Mouse (Mus musculus): Measurements from ENCODE around the gene Galnt18. TPM values are rescaled to one million over a fixed set of nuclear protein-coding genes. Genes with fewer than 3 reads are reported as not detected.

The Galnt18 gene
- total RNA-seq, 1 experiment, result 0.89 TPM

GRCm38 (mm10) chr7:111631265-111631664 lies 148.5 kb downstream of the Galnt18 start:
- DNase-seq (ENCODE audit: low read depth, low spot score), result no peak
- Histone ChIP-seq H3K27ac (ENCODE audit: insufficient read depth, low read depth, low read length, poor library complexity, severe bottlenecking) (no peak overlapping the region), H3K9me3 (ENCODE audit: control insufficient read depth, insufficient read depth, low read depth, low read length) (no peaks in the 10 kb centered on the region), H3K36me3 (ENCODE audit: control insufficient read depth, insufficient read depth, low read length, poor library complexity, severe bottlenecking) (no peaks in the 10 kb centered on the region), H3K4me3 (ENCODE audit: insufficient read depth in 1 of 2, low read depth in 1 of 2, low read length in 2 of 2, poor library complexity in 1 of 2, severe bottlenecking in 1 of 2) (no peak overlapping the region), H3K4me1 (ENCODE audit: control insufficient read depth in 2 of 2, insufficient read depth in 2 of 2, low read length in 2 of 2, poor library complexity in 1 of 2) (no peaks in the 10 kb centered on the region), H3K9ac (ENCODE audit: insufficient read depth, low read depth, low read length, poor library complexity, severe bottlenecking) (no peak overlapping the region)
- in situ Hi-C loops (cut with MboI; ENCODE audit: low sequenced_read_pairs in 2 of 2, unreplicated experiment in 2 of 2), result no loop called here
- TF ChIP-seq HCFC1 (IDR thresholded peaks at IDR 0.05; ENCODE audit: borderline replicate concordance, insufficient read depth, low read length), result no peak
- no peak for TF ChIP-seq ZC3H11A (IDR thresholded peaks at IDR 0.05; ENCODE audit: borderline replicate concordance, low read depth, low read length)
- TF ChIP-seq ZNF384 (IDR thresholded peaks at IDR 0.05; ENCODE audit: low read depth, low read length), result no peak

GRCm38 (mm10) chr7:111626232-111626631 lies 153.5 kb downstream of the Galnt18 start:
- in situ Hi-C loops (cut with MboI; ENCODE audit: low sequenced_read_pairs in 2 of 2, unreplicated experiment in 2 of 2), result no loop called here
- TF ChIP-seq ZNF384 (IDR thresholded peaks at IDR 0.05; ENCODE audit: low read depth, low read length) (no peak), MAFK (IDR thresholded peaks at IDR 0.05; ENCODE audit: insufficient read depth, low read depth, low read length) (no peak), CHD2 (IDR thresholded peaks at IDR 0.05; ENCODE audit: low read depth, low read length) (no peak), ZC3H11A (IDR thresholded peaks at IDR 0.05; ENCODE audit: borderline replicate concordance, low read depth, low read length) (no peak), HCFC1 (IDR thresholded peaks at IDR 0.05; ENCODE audit: borderline replicate concordance, insufficient read depth, low read length) (no peak)
- H3K27ac ChIP-seq (ENCODE audit: insufficient read depth, low read depth, low read length, poor library complexity, severe bottlenecking), result no peak overlapping the region
- H3K9ac ChIP-seq (ENCODE audit: insufficient read depth, low read depth, low read length, poor library complexity, severe bottlenecking), result no peak overlapping the region
- no peaks in the 10 kb centered on the region for H3K4me1 ChIP-seq (ENCODE audit: control insufficient read depth in 2 of 2, insufficient read depth in 2 of 2, low read length in 2 of 2, poor library complexity in 1 of 2)
- no peaks in the 10 kb centered on the region for H3K9me3 ChIP-seq (ENCODE audit: control insufficient read depth, insufficient read depth, low read depth, low read length)
- DNase-seq (ENCODE audit: low read depth, low spot score), result no peak
- H3K4me3 ChIP-seq (ENCODE audit: insufficient read depth in 1 of 2, low read depth in 1 of 2, low read length in 2 of 2, poor library complexity in 1 of 2, severe bottlenecking in 1 of 2), result no peak overlapping the region
- no peaks in the 10 kb centered on the region for H3K36me3 ChIP-seq (ENCODE audit: control insufficient read depth, insufficient read depth, low read length, poor library complexity, severe bottlenecking)

GRCm38 (mm10) chr7:111625736-111626135 lies 154.0 kb downstream of the Galnt18 start:
- no peaks in the 10 kb centered on the region for H3K36me3 ChIP-seq (ENCODE audit: control insufficient read depth, insufficient read depth, low read length, poor library complexity, severe bottlenecking)
- no peak for DNase-seq (ENCODE audit: low read depth, low spot score)
- no peak overlapping the region for H3K4me3 ChIP-seq (ENCODE audit: insufficient read depth in 1 of 2, low read depth in 1 of 2, low read length in 2 of 2, poor library complexity in 1 of 2, severe bottlenecking in 1 of 2)
- TF ChIP-seq ZNF384 (IDR thresholded peaks at IDR 0.05; ENCODE audit: low read depth, low read length), result no peak
- TF ChIP-seq ZC3H11A (IDR thresholded peaks at IDR 0.05; ENCODE audit: borderline replicate concordance, low read depth, low read length), result no peak
- no peak for TF ChIP-seq HCFC1 (IDR thresholded peaks at IDR 0.05; ENCODE audit: borderline replicate concordance, insufficient read depth, low read length)
- TF ChIP-seq MAFK (IDR thresholded peaks at IDR 0.05; ENCODE audit: insufficient read depth, low read depth, low read length), result no peak
- TF ChIP-seq CHD2 (IDR thresholded peaks at IDR 0.05; ENCODE audit: low read depth, low read length), result no peak
- H3K9me3 ChIP-seq (ENCODE audit: control insufficient read depth, insufficient read depth, low read depth, low read length), result no peaks in the 10 kb centered on the region
- H3K4me1 ChIP-seq (ENCODE audit: control insufficient read depth in 2 of 2, insufficient read depth in 2 of 2, low read length in 2 of 2, poor library complexity in 1 of 2), result no peaks in the 10 kb centered on the region
- H3K9ac ChIP-seq (ENCODE audit: insufficient read depth, low read depth, low read length, poor library complexity, severe bottlenecking), result no peak overlapping the region
- no peak overlapping the region for H3K27ac ChIP-seq (ENCODE audit: insufficient read depth, low read depth, low read length, poor library complexity, severe bottlenecking)
- in situ Hi-C loops (cut with MboI; ENCODE audit: low sequenced_read_pairs in 2 of 2, unreplicated experiment in 2 of 2), result no loop called here

GRCm38 (mm10) chr7:111616231-111616937 lies 163.4 kb downstream of the Galnt18 start:
- in situ Hi-C loops (cut with MboI; ENCODE audit: low sequenced_read_pairs in 2 of 2, unreplicated experiment in 2 of 2), result no loop called here
- Histone ChIP-seq H3K36me3 (ENCODE audit: control insufficient read depth, insufficient read depth, low read length, poor library complexity, severe bottlenecking) (no peaks in the 10 kb centered on the region), H3K27ac (ENCODE audit: insufficient read depth, low read depth, low read length, poor library complexity, severe bottlenecking) (no peak overlapping the region), H3K4me3 (ENCODE audit: insufficient read depth in 1 of 2, low read depth in 1 of 2, low read length in 2 of 2, poor library complexity in 1 of 2, severe bottlenecking in 1 of 2) (no peak overlapping the region), H3K4me1 (ENCODE audit: control insufficient read depth in 2 of 2, insufficient read depth in 2 of 2, low read length in 2 of 2, poor library complexity in 1 of 2) (no peaks in the 10 kb centered on the region), H3K9me3 (ENCODE audit: control insufficient read depth, insufficient read depth, low read depth, low read length) (no peaks in the 10 kb centered on the region), H3K9ac (ENCODE audit: insufficient read depth, low read depth, low read length, poor library complexity, severe bottlenecking) (no peak overlapping the region)
- TF ChIP-seq ZC3H11A (IDR thresholded peaks at IDR 0.05; ENCODE audit: borderline replicate concordance, low read depth, low read length), result no peak
- TF ChIP-seq MAFK (IDR thresholded peaks at IDR 0.05; ENCODE audit: insufficient read depth, low read depth, low read length), result no peak
- TF ChIP-seq CHD2 (IDR thresholded peaks at IDR 0.05; ENCODE audit: low read depth, low read length), result no peak
- TF ChIP-seq HCFC1 (IDR thresholded peaks at IDR 0.05; ENCODE audit: borderline replicate concordance, insufficient read depth, low read length), result no peak
- no peak for TF ChIP-seq ZNF384 (IDR thresholded peaks at IDR 0.05; ENCODE audit: low read depth, low read length)
- no peak for DNase-seq (ENCODE audit: low read depth, low spot score)

All from ES-E14 (cell line).